Mouse (Mus musculus): ENCODE measurements around the gene Prdm10. TPM values are rescaled to one million over a fixed set of nuclear protein-coding genes. Genes with fewer than 3 reads are reported as not detected.

Prdm10 gene
- polyA plus RNA-seq, 2 experiments from 2014 or later: 7.3 to 7.8 TPM

- ATAC-seq: no peak
Measured at GRCm38 (mm10) chr9:31305807-31306206, 25.5 kb downstream of the Prdm10 start.

GRCm38 (mm10) chr9:31307232-31307631 is 26.9 kb downstream of the Prdm10 start:
- ATAC-seq: no peak

- ATAC-seq: no peak
Measured at GRCm38 (mm10) chr9:31309041-31309440, 28.7 kb downstream of the Prdm10 start.

- ATAC-seq: no peak
Measured at GRCm38 (mm10) chr9:31310662-31311061, 30.3 kb downstream of the Prdm10 start.

GRCm38 (mm10) chr9:31313876-31314275 is 33.5 kb downstream of the Prdm10 start:
- no peak for ATAC-seq

GRCm38 (mm10) chr9:31315983-31316382 is 35.6 kb downstream of the Prdm10 start:
- no peak for ATAC-seq

- ATAC-seq: no peak
Measured at GRCm38 (mm10) chr9:31318956-31319355, 38.6 kb downstream of the Prdm10 start.

- ATAC-seq: no peak
Measured at GRCm38 (mm10) chr9:31320734-31321133, 40.4 kb downstream of the Prdm10 start.

- no peak for ATAC-seq
Measured at GRCm38 (mm10) chr9:31321526-31321925, 41.2 kb downstream of the Prdm10 start.

GRCm38 (mm10) chr9:31322090-31322489 is 41.8 kb downstream of the Prdm10 start:
- no peak for ATAC-seq

GRCm38 (mm10) chr9:31330816-31331215 is 50.5 kb downstream of the Prdm10 start:
- no peak for ATAC-seq

- no peak for ATAC-seq
Measured at GRCm38 (mm10) chr9:31331246-31331645, 50.9 kb downstream of the Prdm10 start.

- ATAC-seq: no peak
Measured at GRCm38 (mm10) chr9:31331906-31332305, 51.6 kb downstream of the Prdm10 start.

- ATAC-seq: no peak
Measured at GRCm38 (mm10) chr9:31332826-31333225, 52.5 kb downstream of the Prdm10 start.

GRCm38 (mm10) chr9:31334991-31335390 is 54.7 kb downstream of the Prdm10 start:
- no peak for ATAC-seq

- ATAC-seq: no peak
Measured at GRCm38 (mm10) chr9:31344289-31344831, 64.0 kb downstream of the Prdm10 start.

GRCm38 (mm10) chr9:31346575-31347080 is 66.3 kb downstream of the Prdm10 start:
- no peak for ATAC-seq

GRCm38 (mm10) chr9:31348458-31348857 is 68.1 kb downstream of the Prdm10 start:
- no peak for ATAC-seq

- peak; percentile 54 for ATAC-seq
Measured at GRCm38 (mm10) chr9:31348915-31349314, 68.6 kb downstream of the Prdm10 start.

GRCm38 (mm10) chr9:31352716-31353115 is 72.4 kb downstream of the Prdm10 start:
- ATAC-seq: no peak

GRCm38 (mm10) chr9:31353518-31353917 is 73.2 kb downstream of the Prdm10 start:
- no peak for ATAC-seq

GRCm38 (mm10) chr9:31354051-31354450 is 73.7 kb downstream of the Prdm10 start:
- no peak for ATAC-seq

- no peak for ATAC-seq
Measured at GRCm38 (mm10) chr9:31363698-31364609, 83.6 kb downstream of the Prdm10 start.

- no peak for ATAC-seq
Measured at GRCm38 (mm10) chr9:31365086-31365485, 84.7 kb downstream of the Prdm10 start.

Data from activated CD4-positive, CD25-positive, alpha-beta regulatory T cell, adult 4 months (primary cell).